Mouse (Mus musculus): Measurements from ENCODE around the gene Slc47a2. TPM values are rescaled to one million over a fixed set of nuclear protein-coding genes. Genes with fewer than 3 reads are reported as not detected.

Gene Slc47a2
- polyA plus RNA-seq, 1 experiment from 2014 or later, result 0.06 TPM

DNA sequence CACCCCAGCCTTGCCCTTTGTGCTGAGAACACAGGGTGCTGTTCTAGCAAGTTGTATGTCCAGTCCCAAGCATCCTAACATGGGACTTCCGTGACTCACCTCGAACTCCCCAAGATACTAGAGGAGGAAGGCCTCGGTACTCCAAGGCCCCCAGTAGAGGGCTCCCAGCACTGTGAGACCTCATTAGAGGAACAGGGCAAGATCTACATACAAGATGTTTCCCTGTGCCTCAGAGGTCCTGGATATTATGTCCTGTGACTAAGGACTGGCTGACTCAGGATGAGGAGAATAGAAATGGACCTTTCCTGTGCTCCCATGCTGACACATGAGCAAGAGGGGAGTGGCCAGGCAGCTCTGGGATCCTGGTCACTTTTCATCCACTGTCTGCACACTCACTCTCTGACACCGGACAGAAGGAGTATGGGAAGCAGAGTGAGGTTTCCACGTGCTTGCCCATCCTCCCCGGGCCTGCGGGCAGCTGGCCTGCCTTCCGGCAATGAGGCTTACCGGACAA, 9.5 kb upstream of the Slc47a2 start:
- Histone ChIP-seq H3K27ac (ENCODE audit: low read depth, low read length) (no peak overlapping the region), H3K27me3 (replicated peaks; ENCODE audit: control insufficient read depth, insufficient read depth, low read length) (no peaks in the 10 kb centered on the region), H3K4me3 (ENCODE audit: low read length) (no peak overlapping the region), H3K4me2 (ENCODE audit: low read length) (no peak overlapping the region), H3K9ac (ENCODE audit: low read depth, low read length) (no peak overlapping the region), H3K36me3 (ENCODE audit: control insufficient read depth, insufficient read depth, low read length) (no peaks in the 10 kb centered on the region), H3K4me1 (ENCODE audit: control insufficient read depth, insufficient read depth, low read depth, low read length) (no peaks in the 10 kb centered on the region), H3K9me3 (ENCODE audit: control insufficient read depth, low read length) (no peaks in the 10 kb centered on the region)
- 62% methylated on average over 9 of the region's 9 CpGs for WGBS
- no peak for ATAC-seq

DNA sequence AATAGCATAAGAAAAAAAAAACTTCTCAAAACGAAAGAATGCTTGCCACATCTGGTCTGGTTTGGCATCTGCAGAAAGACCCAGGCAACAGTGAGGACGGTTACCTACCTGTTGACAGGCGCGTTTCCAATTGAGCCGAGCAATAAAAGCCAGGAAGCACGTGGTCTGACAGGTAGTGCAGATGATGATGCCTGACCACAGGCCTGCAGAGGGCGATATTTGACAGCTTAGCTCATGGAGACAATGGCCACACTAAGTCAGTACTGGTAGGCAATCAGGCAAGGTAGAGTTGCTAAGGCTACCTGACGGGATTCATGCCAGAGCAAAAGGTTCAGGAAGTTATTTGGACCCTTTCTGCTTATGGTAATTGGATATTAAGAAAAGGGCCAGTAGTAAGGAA, 6.7 kb upstream of the Slc47a2 start:
- Histone ChIP-seq H3K36me3 (ENCODE audit: control insufficient read depth, insufficient read depth, low read length) (no peaks in the 10 kb centered on the region), H3K9ac (ENCODE audit: low read depth, low read length) (no peak overlapping the region), H3K27me3 (replicated peaks; ENCODE audit: control insufficient read depth, insufficient read depth, low read length) (no peaks in the 10 kb centered on the region), H3K9me3 (ENCODE audit: control insufficient read depth, low read length) (no peaks in the 10 kb centered on the region), H3K4me3 (ENCODE audit: low read length) (no peak overlapping the region), H3K4me1 (ENCODE audit: control insufficient read depth, insufficient read depth, low read depth, low read length) (no peaks in the 10 kb centered on the region), H3K4me2 (ENCODE audit: low read length) (no peak overlapping the region), H3K27ac (ENCODE audit: low read depth, low read length) (no peak overlapping the region)
- ATAC-seq, result no peak
- 14% methylated on average over 8 of the region's 8 CpGs for WGBS

DNA sequence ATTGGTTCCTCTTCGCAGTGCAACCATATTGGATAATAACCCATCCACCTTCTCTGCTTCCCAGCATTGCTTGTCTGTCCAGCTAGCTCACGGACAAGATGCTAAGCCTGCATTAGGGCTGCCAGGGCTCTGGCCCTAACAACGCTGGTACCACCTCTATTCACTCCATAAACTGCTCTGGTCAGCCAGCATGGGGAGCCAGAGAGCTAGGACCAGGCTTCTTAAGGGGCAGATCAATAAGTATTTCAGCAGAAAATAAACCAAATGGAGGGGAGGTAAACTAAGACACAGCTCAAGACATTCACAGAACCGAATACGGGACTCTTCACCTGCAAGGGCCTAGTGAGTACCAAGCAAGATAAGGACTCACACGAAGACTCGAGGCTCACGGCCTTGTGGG, 3.5 kb upstream of the Slc47a2 start:
- ATAC-seq, result no peak
- 63% methylated on average over 8 of the region's 8 CpGs for WGBS
- H3K27me3 ChIP-seq (replicated peaks; ENCODE audit: control insufficient read depth, insufficient read depth, low read length), result peaks cover 4% of the 10 kb centered on the region

DNA sequence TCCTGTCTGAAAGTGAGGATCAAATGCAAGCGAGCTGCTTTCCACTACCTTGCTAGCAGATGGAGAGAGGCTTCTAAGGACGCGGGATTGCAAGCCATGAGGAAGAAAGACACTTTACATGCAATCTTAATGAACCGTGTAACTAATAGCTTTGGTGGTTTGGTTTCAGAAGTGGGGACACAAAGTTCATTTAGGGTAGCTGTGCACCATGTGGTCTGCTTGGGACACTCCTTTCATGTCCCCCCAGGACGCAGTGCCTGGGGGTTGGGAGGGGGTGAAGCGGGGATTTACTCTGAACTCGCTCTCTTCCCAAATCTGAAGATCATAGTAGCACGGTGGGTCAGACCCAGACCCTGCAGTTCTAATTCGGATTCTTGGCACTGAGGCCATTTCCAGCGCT, 689 bp downstream of the Slc47a2 start:
- H3K9me3 ChIP-seq (ENCODE audit: control insufficient read depth, low read length), result no peaks in the 10 kb centered on the region
- peaks cover 5% of the 10 kb centered on the region for H3K4me1 ChIP-seq (ENCODE audit: control insufficient read depth, insufficient read depth, low read depth, low read length)
- WGBS, result 18% methylated on average over 10 of the region's 10 CpGs
- peak overlapping the region; percentile 74 for H3K4me2 ChIP-seq (ENCODE audit: low read length)
- no peak for ATAC-seq
- peaks cover 4% of the 10 kb centered on the region for H3K27me3 ChIP-seq (replicated peaks; ENCODE audit: control insufficient read depth, insufficient read depth, low read length)
- H3K27ac ChIP-seq (ENCODE audit: low read depth, low read length), result no peak overlapping the region
- no peak overlapping the region for H3K9ac ChIP-seq (ENCODE audit: low read depth, low read length)
- no peaks in the 10 kb centered on the region for H3K36me3 ChIP-seq (ENCODE audit: control insufficient read depth, insufficient read depth, low read length)
- H3K4me3 ChIP-seq (ENCODE audit: low read length), result peak overlapping the region; percentile 43

More for the DNA sequence above, 3.5 kb upstream of the Slc47a2 start:
- H3K4me1 ChIP-seq (ENCODE audit: control insufficient read depth, insufficient read depth, low read depth, low read length), result peaks cover 5% of the 10 kb centered on the region
- H3K9me3 ChIP-seq (ENCODE audit: control insufficient read depth, low read length), result no peaks in the 10 kb centered on the region
- no peak overlapping the region for H3K4me2 ChIP-seq (ENCODE audit: low read length)
- no peak overlapping the region for H3K4me3 ChIP-seq (ENCODE audit: low read length)
- H3K36me3 ChIP-seq (ENCODE audit: control insufficient read depth, insufficient read depth, low read length), result no peaks in the 10 kb centered on the region
- H3K27ac ChIP-seq (ENCODE audit: low read depth, low read length), result no peak overlapping the region
- H3K9ac ChIP-seq (ENCODE audit: low read depth, low read length), result no peak overlapping the region

DNA sequence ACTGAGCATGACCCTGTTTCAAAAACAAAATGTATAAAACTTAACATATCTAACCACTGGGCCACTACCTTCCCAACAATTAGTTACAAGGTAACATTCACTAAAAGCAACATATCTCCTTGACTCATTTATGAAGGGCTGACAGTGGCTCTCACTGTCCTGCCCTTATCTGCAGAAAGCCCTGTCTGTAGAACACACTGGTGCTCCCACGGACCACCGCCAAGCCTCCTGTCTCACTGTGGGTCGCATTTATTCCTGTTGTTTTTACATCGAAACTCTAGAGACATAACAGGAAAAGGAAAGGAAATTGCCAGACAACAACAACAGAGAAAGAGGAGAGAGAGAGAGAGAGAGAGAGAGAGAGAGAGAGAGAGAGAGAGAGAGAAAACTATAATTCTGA, 1.4 kb downstream of the Slc47a2 start:
- Histone ChIP-seq H3K27ac (ENCODE audit: low read depth, low read length) (no peak overlapping the region), H3K4me3 (ENCODE audit: low read length) (no peak overlapping the region), H3K9ac (ENCODE audit: low read depth, low read length) (no peak overlapping the region), H3K4me1 (ENCODE audit: control insufficient read depth, insufficient read depth, low read depth, low read length) (peaks cover 5% of the 10 kb centered on the region), H3K36me3 (ENCODE audit: control insufficient read depth, insufficient read depth, low read length) (no peaks in the 10 kb centered on the region), H3K4me2 (ENCODE audit: low read length) (no peak overlapping the region), H3K9me3 (ENCODE audit: control insufficient read depth, low read length) (no peaks in the 10 kb centered on the region), H3K27me3 (replicated peaks; ENCODE audit: control insufficient read depth, insufficient read depth, low read length) (peaks cover 4% of the 10 kb centered on the region)
- WGBS, result 89% methylated on average over 4 of the region's 4 CpGs
- ATAC-seq, result no peak

DNA sequence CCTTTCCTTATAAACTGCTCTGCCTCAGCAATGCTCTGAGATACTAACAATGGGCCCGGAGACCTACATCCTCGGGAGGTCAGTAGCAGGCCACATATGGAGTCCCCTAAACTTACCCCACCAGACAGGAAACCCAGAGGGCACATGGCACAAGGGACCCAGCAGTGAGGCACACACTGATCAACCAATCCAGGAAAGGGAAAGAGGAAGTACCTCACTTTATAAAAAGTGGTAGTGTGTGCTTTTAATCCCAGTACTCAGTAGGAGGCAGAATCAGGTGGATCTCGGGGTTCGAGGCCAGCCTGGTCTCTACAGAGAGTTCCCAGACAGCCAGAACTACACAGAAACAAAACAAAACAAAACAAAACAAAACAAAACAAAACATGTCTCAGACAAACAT, 2.3 kb downstream of the Slc47a2 start:
- Histone ChIP-seq H3K4me1 (ENCODE audit: control insufficient read depth, insufficient read depth, low read depth, low read length) (peaks cover 5% of the 10 kb centered on the region), H3K27ac (ENCODE audit: low read depth, low read length) (no peak overlapping the region), H3K27me3 (replicated peaks; ENCODE audit: control insufficient read depth, insufficient read depth, low read length) (peaks cover 4% of the 10 kb centered on the region), H3K4me2 (ENCODE audit: low read length) (no peak overlapping the region), H3K36me3 (ENCODE audit: control insufficient read depth, insufficient read depth, low read length) (no peaks in the 10 kb centered on the region), H3K9ac (ENCODE audit: low read depth, low read length) (no peak overlapping the region), H3K9me3 (ENCODE audit: control insufficient read depth, low read length) (no peaks in the 10 kb centered on the region), H3K4me3 (ENCODE audit: low read length) (no peak overlapping the region)
- WGBS, result 90% methylated on average over 4 of the region's 4 CpGs
- no peak for ATAC-seq

DNA sequence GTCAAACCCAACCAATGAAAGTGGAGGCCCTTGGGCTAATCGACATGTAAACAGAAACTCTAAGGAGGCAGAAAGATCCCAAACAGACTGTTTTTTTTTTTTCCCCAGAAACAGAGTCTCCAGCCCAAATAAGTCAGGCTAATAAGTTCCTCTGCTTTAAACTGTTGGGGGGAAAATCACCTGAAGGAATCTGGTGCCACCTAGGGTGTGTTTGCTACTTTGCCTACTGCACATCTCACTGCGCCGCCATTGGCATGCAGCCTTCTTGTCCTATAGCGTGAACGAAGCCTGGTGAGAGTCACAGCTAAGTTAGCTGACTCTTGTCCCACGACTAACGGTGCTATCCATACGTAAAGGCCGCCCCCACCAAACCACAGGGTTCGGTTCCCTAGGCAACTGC, 5.1 kb downstream of the Slc47a2 start:
- Histone ChIP-seq H3K27me3 (replicated peaks; ENCODE audit: control insufficient read depth, insufficient read depth, low read length) (peaks cover 1% of the 10 kb centered on the region), H3K27ac (ENCODE audit: low read depth, low read length) (no peak overlapping the region), H3K36me3 (ENCODE audit: control insufficient read depth, insufficient read depth, low read length) (no peaks in the 10 kb centered on the region), H3K9me3 (ENCODE audit: control insufficient read depth, low read length) (no peaks in the 10 kb centered on the region), H3K4me2 (ENCODE audit: low read length) (no peak overlapping the region), H3K9ac (ENCODE audit: low read depth, low read length) (no peak overlapping the region), H3K4me1 (ENCODE audit: control insufficient read depth, insufficient read depth, low read depth, low read length) (peaks cover 3% of the 10 kb centered on the region), H3K4me3 (ENCODE audit: low read length) (no peak overlapping the region)
- ATAC-seq, result no peak
- WGBS, result 79% methylated on average over 10 of the region's 10 CpGs

DNA sequence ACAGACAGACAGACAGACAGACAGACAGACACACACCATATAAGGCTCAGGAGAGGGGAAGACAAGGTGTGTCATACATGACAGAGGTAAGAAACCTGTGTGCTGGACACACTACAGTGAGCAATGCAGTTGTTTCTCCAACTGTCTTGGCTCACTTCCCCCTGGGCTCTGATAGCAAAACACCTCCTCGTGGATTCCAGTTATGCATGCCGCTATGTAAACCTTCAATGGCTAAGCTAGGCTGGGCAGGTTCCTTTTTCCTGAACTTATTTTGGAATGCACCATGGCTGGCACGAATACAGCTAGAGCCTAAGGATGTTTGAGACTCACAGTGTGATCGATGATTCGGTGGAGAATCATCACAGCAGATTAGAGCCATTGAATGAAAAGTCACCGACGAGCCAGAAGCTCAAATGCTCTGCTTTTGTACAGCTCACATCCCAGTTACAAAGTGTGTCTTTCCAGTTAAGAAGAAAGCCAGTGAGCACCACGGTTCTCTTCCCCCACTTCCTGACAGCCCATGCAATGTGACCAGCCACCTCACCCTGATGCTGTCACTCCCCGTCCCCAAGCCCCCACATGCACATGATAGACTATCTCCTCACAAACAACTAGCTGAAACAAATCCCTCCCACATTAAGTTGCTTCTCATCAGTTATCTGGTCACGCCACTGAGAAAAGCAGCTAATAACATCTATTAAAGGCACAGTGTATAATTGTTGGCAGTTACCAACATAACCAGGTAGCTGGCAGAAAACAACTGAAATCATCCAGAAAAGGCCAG, 21.6 kb downstream of the Slc47a2 start:
- no peak for ATAC-seq
- H3K36me3 ChIP-seq (ENCODE audit: control insufficient read depth, insufficient read depth, low read length), result no peaks in the 10 kb centered on the region
- H3K27ac ChIP-seq (ENCODE audit: low read depth, low read length), result no peak overlapping the region
- no peak overlapping the region for H3K4me3 ChIP-seq (ENCODE audit: low read length)
- H3K4me1 ChIP-seq (ENCODE audit: control insufficient read depth, insufficient read depth, low read depth, low read length), result no peaks in the 10 kb centered on the region
- H3K9ac ChIP-seq (ENCODE audit: low read depth, low read length), result no peak overlapping the region
- H3K9me3 ChIP-seq (ENCODE audit: control insufficient read depth, low read length), result no peaks in the 10 kb centered on the region
- no peak overlapping the region for H3K4me2 ChIP-seq (ENCODE audit: low read length)
- H3K27me3 ChIP-seq (replicated peaks; ENCODE audit: control insufficient read depth, insufficient read depth, low read length), result no peaks in the 10 kb centered on the region
- WGBS, result 74% methylated on average over 10 of the region's 10 CpGs

DNA sequence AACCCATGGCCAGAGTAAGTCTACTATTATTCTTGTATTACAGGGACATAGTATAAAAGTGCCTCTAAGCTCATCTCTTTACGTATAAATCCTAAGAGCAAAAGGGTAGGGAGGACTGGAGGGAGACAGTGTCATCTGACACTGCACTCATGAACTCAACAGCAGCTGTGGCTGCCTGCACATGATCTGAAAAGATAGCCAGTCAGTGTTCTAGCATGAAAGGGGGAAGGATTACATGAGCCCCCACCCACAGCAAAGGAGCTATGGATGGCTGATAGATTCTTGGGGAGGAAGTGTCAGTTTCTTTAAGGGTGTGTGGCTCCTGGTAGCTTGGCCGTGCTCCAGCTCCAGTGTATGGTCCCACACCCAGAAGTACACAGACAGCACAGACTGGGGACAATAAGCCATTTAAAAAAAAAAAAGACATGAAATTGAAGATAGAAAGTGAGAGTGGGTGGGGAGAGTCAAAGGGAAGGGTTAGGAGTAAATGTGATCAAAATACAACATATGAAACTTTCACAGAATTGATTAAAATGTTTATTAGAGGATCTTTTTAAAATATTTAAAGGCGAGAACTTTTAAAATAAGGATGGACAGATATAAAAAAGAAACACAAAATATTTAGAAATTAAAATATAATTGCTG, 22.6 kb downstream of the Slc47a2 start:
- H3K27ac ChIP-seq (ENCODE audit: low read depth, low read length), result no peak overlapping the region
- H3K4me1 ChIP-seq (ENCODE audit: control insufficient read depth, insufficient read depth, low read depth, low read length), result no peaks in the 10 kb centered on the region
- H3K4me3 ChIP-seq (ENCODE audit: low read length), result no peak overlapping the region
- H3K9me3 ChIP-seq (ENCODE audit: control insufficient read depth, low read length), result no peaks in the 10 kb centered on the region
- H3K4me2 ChIP-seq (ENCODE audit: low read length), result no peak overlapping the region
- no peaks in the 10 kb centered on the region for H3K36me3 ChIP-seq (ENCODE audit: control insufficient read depth, insufficient read depth, low read length)
- 77% methylated on average over 3 of the region's 3 CpGs for WGBS
- no peak for ATAC-seq
- H3K27me3 ChIP-seq (replicated peaks; ENCODE audit: control insufficient read depth, insufficient read depth, low read length), result no peaks in the 10 kb centered on the region
- no peak overlapping the region for H3K9ac ChIP-seq (ENCODE audit: low read depth, low read length)

Measured in hindbrain, embryonic 16.5 days (tissue).